Mouse (Mus musculus) lung, adult 2 months (tissue): ENCODE measurements around the gene Mbd5. TPM values are rescaled to one million over a fixed set of nuclear protein-coding genes. Genes with fewer than 3 reads are reported as not detected.

Experiments
- DNase-seq: peaks from one replicate; pipeline ENCODE4 v3.0.0; 2022
- H3K4me1 ChIP-seq: fragments of 200-500 bp; 2 replicates; pipeline ENCODE4 v1.6.1; 2011; ENCODE audit warnings: low read length; ENCODE audit not compliant: control insufficient read depth, insufficient read depth
- H3K4me3 ChIP-seq: fragments of 200-500 bp; replicated peaks from 2 replicates; pipeline ENCODE3; 2011; ENCODE audit warnings: low read depth, mild to moderate bottlenecking, control low read depth, low read length; ENCODE audit errors: extremely low read depth
- CTCF ChIP-seq: fragments of 200-500 bp; IDR thresholded peaks from 2 replicates; pipeline ENCODE4 v1.5.1; 2011; ENCODE audit warnings: mild to moderate bottlenecking, low read length, control low read depth; ENCODE audit not compliant: insufficient read depth
- POLR2A ChIP-seq: fragments of 200-500 bp; IDR thresholded peaks from 2 replicates; pipeline ENCODE4 v1.6.1; 2011; ENCODE audit warnings: low read depth, mild to moderate bottlenecking, control low read depth, low read length, borderline replicate concordance; ENCODE audit errors: extremely low read depth
- WGBS: fragments of 180-500 bp; shearing (Covaris S2); methylation state at CpG from one replicate; pipeline ENCODE4 v1.1.7; 2018; 5-methylcytosine and 5-hydroxymethylcytosine counted together
- polyA plus RNA-seq: library from polyadenylated mRNA; depleted of rRNA; stranded (reverse); fragments of >200 nt; gene quantifications from 2 replicates; pipeline ENCODE4 v1.2.3, GENCODE M21; 2012; rRNA removed

Gene Mbd5
- polyA plus RNA-seq, 1 experiment = 8.7 TPM

- peak; percentile 14 for DNase-seq
- Histone ChIP-seq H3K4me3 (no peak overlapping the region), H3K4me1 (no peaks in the 10 kb centered on the region)
- TF ChIP-seq CTCF (no peak), POLR2A (no peak)
- 64% methylated on average over 8 of the region's 8 CpGs for WGBS
These were observed 406.6 kb downstream of the Mbd5 start for GRCm38 (mm10) chr2:49355867-49356266.

GRCm38 (mm10) chr2:49358128-49358814 lies 409.0 kb downstream of the Mbd5 start:
- no peaks in the 10 kb centered on the region for H3K4me1 ChIP-seq
- DNase-seq = no peak
- no peak overlapping the region for H3K4me3 ChIP-seq
- WGBS = 79% methylated on average over 7 of the region's 7 CpGs
- no peak for TF ChIP-seq POLR2A
- no peak for TF ChIP-seq CTCF

- 73% methylated on average over 4 of the region's 4 CpGs for WGBS
- peak; percentile 36 for DNase-seq
- TF ChIP-seq POLR2A (no peak), CTCF (peak; percentile 40)
- Histone ChIP-seq H3K4me1 (no peaks in the 10 kb centered on the region), H3K4me3 (no peak overlapping the region)
These were observed 409.7 kb downstream of the Mbd5 start for GRCm38 (mm10) chr2:49358839-49359520.

GRCm38 (mm10) chr2:49359706-49360105 lies 410.4 kb downstream of the Mbd5 start:
- H3K4me3 ChIP-seq = no peak overlapping the region
- no peak for DNase-seq
- TF ChIP-seq POLR2A (no peak), CTCF (no peak)
- 38% methylated on average over 4 of the region's 4 CpGs for WGBS
- H3K4me1 ChIP-seq = no peaks in the 10 kb centered on the region

GRCm38 (mm10) chr2:49364546-49364945 lies 415.2 kb downstream of the Mbd5 start:
- Histone ChIP-seq H3K4me1 (no peaks in the 10 kb centered on the region; the same call in 1 of the 2 replicates), H3K4me3 (no peak overlapping the region)
- WGBS = 40% methylated on average over 5 of the region's 5 CpGs
- no peak for DNase-seq
- TF ChIP-seq POLR2A (no peak), CTCF (no peak)

GRCm38 (mm10) chr2:49366878-49367545 lies 417.7 kb downstream of the Mbd5 start:
- WGBS = 79% methylated on average over 14 of the region's 14 CpGs

GRCm38 (mm10) chr2:49367546-49367917 lies 418.2 kb downstream of the Mbd5 start:
- 51% methylated on average over 17 of the region's 17 CpGs for WGBS
- no peak for TF ChIP-seq POLR2A
- no peak for TF ChIP-seq CTCF
- Histone ChIP-seq H3K4me1 (no peaks in the 10 kb centered on the region; the same call in 1 of the 2 replicates), H3K4me3 (no peak overlapping the region)
- DNase-seq = no peak

More at GRCm38 (mm10) chr2:49366878-49367545, 417.7 kb downstream of the Mbd5 start:
- TF ChIP-seq CTCF (no peak), POLR2A (no peak)
- H3K4me3 ChIP-seq = no peak overlapping the region
- no peak for DNase-seq
- H3K4me1 ChIP-seq = no peaks in the 10 kb centered on the region; the same call in 1 of the 2 replicates

- WGBS = 69% methylated on average over 5 of the region's 5 CpGs
- Histone ChIP-seq H3K4me3 (no peak overlapping the region), H3K4me1 (no peaks in the 10 kb centered on the region; the same call in 1 of the 2 replicates)
- no peak for DNase-seq
- no peak for TF ChIP-seq CTCF
- no peak for TF ChIP-seq POLR2A
These were observed 422.3 kb downstream of the Mbd5 start for GRCm38 (mm10) chr2:49371632-49372031.

- no peaks in the 10 kb centered on the region for H3K4me1 ChIP-seq
- WGBS = 42% methylated on average over 3 of the region's 3 CpGs
- no peak for DNase-seq
- no peak overlapping the region for H3K4me3 ChIP-seq
- TF ChIP-seq POLR2A (no peak), CTCF (no peak)
These were observed 423.3 kb downstream of the Mbd5 start for GRCm38 (mm10) chr2:49372586-49372985.

Other genes with a start within 250 kb of the Mbd5 start
- 5.8 and 6.4 TPM in 2 replicates for gene Acvr2a, start 135.4 kb upstream of the Mbd5 start, polyA plus RNA-seq
- gene Orc4, start 769 bp downstream of the Mbd5 start, polyA plus RNA-seq = 5.6 and 7.8 TPM in 2 replicates